Mouse (Mus musculus): ENCODE results near the gene Traf2.
A peak's percentile ranks its signal among the peaks of the same experiment; 100 is the strongest.
"Not testable (repeated sequence)": the region's sequence is repeated elsewhere in the genome, so short reads cannot be mapped to it uniquely, and the experiment has no call there.

The Traf2 gene

DNA sequence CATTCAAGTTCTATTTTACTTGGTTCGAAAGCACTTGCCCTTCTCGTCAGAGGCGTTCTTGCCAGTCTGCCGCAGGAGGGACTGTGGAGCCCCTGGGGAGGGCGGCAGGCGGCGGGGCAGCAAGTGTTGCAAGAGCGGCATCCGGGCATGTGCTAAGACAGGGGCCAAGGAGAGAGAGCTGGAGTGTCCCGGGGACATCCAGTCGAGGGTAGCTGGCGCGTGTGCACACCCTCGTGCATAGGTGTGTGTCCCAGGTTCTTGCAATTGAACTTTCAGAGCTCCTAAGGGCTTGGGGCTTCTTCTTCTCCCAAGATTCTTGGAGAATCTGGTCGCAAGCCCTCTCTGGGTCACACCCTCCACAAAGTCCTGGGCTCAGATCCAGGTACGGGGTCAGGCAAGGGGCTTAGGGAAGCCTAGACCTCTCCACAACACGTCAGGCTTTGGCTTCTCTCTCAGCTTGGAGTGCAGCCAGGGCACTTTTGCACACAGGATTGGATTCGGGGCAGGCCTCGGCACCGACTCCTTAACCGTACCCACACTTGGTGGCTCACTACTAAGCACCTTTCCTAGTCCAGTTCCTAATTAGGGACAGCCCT, 28.8 kb upstream of the Traf2 start:
- DNase-seq, result peak in 1 of 2 experiments; percentile 54

DNA sequence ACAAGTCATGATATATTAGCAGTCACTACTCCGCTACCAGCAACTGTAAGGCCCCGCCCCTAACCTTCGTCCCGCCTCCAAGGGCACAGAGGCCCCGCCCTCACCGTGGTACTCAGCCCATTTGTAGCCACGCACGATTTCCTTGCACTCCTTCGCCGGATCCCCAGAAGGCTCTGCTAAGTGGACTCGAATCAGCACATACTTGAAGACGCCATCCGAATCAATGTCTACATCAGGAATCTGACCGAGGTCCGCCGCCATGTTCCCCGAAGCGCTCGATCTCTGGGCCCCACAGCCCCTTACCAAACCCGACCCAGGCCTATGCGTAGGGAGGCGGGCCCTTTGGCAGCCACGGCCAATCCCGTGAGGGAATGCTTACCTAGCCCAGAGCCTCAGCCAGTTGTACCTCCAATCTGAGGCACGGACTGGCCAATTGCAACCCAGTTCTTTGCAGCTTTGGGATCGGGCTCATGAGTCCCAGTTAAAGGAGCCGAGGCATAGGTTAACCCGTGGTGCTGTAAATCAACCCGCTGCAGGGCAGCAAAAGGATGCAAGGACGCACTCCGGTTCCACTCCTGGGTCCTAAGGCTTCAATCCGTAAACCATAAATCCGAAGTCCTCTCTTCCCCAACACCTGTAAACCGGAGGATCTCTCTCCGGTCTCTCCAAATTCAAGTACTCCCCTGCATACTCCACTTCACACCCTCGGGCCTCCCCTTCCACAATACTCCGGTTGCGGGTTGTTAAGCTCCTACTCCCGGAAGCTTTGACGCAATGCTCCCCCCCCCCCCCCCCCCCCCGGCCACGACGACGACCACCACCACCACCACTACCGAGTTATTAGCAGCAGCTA, 28.1 kb upstream of the Traf2 start, which contains the start of the genes Mamdc4 and Phpt1:
Gene Mamdc4 (minus strand): TSS at position 267 of the 853 bp plus-strand sequence.
Gene Phpt1 (minus strand): TSS at position 646 of the 853 bp plus-strand sequence.
- DNase-seq, result peak; percentile 97

DNA sequence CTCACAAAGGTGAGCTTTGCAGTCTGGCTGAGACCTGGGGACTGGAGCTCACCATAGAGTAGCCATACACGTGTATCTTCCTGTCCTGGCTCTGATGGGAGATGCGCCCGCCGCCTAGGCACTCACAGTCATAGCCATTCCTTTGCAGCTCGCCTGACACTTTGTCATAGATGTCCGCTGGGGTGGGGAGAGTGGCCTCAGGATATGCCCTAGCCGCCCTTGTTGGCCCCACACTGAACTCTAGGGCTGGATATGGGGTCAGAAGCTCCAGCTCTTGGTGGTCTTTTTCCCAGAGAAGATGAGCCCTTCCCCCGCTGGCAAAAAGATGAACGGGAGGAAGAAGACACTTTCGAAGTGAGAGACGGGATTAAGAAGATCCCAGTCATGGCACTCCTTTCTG, 27.4 kb upstream of the Traf2 start:
- no peak for DNase-seq

DNA sequence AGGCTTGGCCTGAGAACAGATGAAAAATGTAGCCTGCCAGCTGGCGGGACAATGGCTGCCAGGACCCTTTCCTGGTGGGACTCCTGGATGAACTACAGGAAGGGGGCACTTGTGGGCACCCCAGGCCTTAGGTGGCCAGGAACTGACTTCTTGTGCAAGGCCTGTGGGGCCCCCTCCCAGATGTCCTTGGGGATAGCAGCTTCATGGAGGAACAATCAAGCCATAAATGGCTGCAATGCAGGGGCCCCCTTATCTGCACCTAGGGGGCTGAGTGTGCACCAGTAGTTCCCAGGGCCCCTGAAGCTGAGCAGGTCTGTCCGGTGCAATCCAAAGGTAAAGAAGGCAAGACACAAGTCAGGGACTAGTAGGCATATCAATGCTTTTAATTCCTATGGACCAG, 26.3 kb upstream of the Traf2 start:
- no peak for DNase-seq

DNA sequence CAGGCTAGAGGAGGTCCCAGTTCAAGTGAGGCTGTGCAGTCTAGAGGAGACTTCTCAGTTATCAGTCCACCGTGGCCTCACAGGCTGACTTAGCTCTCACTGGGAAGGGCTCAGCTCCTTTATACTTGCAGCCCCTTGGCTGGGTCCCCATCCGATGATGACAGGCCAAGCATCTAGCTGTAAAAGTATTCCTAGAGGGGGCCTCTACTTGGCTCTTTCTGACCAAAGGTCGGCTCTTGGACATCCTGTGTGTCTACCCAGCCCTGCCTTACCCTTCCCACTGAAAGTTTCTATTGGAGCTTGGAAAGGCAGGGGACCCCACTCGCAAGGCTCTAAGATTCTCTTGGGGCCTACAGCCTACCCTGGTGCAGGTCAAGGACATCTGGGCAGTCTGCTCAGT, 24.5 kb upstream of the Traf2 start:
- DNase-seq, result no peak

DNA sequence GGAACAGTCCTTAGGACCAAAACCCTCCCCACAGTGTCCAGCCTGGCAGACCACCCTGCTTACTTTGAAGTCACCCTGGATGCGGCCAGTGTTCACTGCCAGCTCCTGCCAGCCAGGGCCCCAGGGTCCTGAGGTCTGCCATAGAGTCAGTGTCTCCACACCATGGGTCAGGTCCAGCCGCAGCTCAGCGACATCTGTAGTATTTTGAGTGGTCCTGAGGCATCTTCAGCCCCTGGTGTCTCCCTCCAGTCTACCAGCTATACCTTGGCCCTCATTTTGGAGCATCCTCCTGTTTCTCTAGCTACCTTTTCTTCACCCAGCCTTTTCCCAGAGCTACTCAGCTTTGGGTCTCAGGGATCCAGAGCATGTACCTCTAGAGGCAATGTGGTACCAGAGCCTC, 22.6 kb upstream of the Traf2 start:
- no peak for DNase-seq

DNA sequence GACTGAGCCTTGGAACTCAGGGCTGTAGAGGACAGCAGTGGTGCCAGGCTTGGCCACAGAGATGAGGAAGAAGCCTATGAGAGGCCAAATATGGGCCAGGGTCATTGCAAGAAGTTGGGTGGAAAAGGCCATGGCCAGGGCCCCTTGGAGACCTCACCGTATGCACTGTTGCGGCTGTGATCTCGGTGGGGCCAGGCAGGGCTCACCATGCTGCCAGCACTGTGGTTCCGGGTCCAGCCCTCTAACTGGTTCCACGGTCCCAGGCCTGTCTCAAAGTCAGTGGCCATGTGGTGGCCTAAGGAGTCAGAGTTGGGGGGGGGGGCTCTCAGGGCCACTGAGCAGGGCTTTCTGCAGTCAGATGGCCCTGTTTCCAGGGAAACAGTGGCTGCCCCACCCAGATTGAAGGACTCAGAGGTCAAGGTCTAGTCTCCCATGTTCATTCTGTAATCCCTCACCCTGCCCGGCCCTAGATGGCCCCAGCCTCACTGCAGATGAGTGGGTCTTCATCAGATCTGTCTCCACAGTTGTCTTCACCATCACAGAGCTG, 21.8 kb upstream of the Traf2 start:
- no peak for DNase-seq

DNA sequence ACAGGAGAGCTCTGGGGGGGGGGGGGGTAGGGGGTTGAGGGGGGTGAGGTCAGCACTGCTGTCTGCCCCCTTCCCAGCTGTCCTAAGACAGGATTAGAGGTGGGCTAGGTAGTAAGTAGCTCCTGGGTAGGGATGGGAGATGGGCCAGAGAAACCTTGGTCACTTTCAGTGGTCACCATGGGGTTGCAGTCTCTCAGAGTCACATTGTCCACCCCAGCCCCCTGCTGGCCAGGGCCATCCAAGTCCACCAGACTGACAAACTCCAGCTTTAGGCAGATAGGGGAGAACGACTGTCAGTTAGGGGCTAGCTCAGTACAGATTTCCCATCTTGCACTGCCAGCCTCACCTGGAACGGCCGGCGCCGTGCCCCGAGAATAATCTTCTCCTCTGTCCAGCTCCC, 19.8 kb upstream of the Traf2 start:
- no peak for DNase-seq

DNA sequence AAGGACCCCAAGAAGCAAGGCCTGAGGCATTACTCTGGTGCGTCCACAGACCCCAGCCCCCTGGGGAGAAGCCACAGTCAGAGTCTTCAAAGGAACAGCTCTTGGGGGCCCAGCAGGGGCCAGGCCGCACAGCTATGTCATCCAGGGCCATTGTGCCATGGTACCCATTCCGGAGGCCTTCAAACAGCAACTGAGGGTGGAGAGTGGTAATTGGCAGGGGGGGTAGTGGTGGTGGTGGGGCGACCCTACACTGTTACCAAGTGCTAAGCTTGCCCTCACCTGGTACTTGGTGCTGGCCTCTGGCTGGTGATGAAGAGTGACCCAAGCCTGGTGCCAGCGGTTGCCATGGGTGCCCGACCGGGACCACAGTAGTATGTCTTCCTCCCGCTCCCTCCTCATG, 19.0 kb upstream of the Traf2 start:
- DNase-seq, result no peak

DNA sequence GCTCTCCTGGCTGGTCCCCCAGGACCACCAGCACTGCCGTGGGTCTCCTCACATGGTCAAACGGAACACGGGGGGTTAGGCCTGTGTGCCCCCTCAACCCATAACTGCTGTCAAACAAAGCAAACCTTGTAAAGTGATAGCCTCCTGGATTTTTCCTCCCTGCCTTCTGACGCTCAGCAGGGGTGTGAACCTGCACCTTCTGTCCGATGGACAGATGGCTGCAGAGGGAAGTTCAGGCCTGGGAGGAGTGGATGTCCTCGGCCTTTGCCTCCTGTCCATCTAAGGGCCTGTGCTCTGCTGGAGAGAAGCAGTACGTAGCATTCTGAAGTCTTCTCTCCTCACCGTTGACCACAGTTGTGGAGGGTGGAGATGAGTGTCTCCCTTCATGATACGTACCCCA, 15.2 kb upstream of the Traf2 start:
- no peak for DNase-seq

DNA sequence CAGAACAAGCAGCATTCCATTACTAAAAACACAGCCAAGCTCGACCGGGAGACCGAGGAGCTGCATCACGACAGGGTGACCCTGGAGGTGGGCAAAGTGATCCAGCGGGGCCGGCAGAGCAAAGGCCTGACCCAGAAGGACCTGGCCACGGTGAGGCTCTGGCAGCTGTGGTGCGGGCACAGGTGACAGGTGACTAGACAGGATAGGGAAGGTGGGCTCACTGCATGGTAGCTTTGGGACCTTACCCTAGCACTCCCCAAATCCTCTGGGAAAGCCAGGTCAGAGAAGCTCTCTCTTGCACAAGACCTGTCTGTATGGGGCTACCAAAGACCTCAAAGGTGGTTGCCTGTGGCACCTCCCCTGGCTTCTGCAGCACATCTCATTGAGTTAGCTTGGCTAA, 13.8 kb upstream of the Traf2 start:
- DNase-seq, result no peak

DNA sequence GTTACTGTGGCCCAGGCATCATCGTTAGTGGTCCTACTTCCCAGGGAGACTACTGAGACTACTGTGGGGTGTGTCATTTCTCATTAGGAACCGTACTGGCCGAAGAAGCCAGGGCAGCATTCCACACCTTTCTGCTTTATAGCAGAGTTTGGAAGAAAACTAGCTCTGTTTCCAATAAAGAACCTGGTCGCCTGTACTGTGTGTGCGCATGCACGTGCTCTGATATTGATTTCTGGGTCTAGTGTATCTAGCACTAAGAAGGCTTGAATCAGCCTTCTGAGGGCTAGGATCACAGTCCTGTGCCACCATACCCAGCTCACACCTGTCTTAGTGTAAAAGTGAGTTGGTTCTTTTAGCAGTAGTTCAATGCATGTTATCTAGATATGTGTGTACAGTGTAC, 12.0 kb upstream of the Traf2 start:
- no peak for DNase-seq

DNA sequence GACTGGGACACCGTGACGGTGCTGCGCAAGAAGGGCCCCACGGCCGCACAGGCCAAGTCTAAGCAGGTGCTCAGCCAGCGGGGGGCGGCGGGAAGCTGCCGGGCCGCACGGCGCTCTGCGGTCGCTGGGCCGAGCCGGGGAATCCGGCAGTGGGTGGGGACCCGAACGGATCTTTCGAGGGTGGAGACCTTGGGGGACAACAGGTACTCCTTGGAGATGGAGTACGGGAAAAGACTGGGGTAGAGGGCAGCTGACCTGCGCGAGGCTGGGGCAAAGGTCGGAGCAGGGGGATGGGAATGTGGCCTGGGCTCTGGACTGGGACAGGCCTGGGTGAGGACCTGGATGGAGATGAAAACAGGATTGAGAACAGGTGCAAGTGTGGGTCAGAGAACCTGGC, 11.2 kb upstream of the Traf2 start:
- no peak for DNase-seq

DNA sequence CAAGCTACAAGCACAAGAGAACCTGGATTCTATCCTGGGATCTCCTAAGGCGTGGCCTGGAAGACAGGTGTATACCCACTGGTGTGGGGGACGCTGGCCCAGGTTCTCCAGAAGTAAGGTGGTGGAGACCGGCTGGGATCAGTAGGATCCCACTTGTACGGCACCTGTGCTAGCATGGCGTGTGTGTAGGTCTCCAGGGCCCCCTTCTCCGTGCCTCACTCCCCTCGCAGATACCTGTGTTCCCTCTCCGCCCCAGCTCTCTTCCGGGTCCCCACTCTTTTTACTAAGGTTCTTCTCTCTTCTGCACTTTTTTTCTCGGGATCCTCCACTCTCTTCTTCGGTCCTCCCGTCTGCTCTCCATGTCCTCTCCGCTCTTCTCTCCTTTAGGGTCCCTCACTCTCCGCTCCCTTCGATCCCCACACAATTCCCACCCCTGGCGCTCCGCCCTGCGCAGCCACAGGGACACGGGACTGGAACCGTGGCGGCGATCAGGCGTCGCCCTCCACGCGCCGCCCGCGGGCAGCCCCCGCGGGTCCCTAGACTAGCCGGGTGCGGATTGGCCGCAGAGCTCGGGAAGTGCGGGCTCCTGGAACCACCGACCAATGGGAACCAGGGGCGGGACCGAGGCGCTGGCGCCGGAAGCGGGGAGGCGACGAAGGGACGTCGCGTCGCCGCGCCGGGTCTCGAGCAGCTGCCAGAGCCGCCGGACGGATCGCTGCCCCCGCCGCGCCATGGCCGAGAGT, 10.7 kb upstream of the Traf2 start, which contains the start of gene Edf1:
Gene Edf1 (plus strand): TSS at position 627 of the 743 bp plus-strand sequence.
- DNase-seq, result peak; percentile 96 to 97

DNA sequence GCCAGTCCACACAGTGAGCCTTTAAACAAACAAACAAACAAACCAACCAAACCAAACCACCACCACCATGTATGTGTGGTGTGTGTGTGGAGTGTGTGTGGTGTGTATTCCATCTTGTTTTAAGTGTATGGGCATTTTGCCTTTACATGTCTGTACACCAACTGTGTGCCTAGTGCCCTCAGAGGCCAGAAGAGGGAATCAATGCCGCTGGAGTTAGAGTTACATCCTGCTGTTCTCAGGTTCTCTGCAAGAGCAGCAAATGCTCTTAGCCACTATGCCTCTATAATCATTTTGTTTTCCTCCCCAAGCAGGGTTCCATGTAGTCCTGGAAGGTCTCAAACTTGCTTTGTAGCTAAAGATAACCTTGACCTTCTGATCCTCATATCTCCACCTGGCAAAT, 9.6 kb upstream of the Traf2 start:
- no peak for DNase-seq

DNA sequence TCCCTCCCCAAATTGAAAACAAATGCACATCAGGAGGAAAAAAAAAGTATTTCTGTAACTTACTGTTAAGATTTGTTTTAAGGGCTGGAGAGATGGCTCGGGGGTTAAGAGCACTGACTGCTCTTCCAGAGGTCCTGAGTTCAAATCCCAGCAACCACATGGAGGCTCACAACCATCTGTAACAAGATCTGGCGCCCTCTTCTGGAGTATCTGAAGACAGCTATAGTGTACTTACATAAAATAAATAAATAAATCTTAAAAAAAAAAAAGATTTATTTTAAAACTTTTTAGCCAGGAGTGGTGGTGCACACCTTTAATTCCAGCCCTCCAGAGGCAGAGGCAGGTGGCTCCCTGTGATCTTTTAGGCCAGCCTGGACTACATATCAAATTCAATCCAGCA, 8.7 kb upstream of the Traf2 start:
- DNase-seq, result not testable (repeated sequence)

DNA sequence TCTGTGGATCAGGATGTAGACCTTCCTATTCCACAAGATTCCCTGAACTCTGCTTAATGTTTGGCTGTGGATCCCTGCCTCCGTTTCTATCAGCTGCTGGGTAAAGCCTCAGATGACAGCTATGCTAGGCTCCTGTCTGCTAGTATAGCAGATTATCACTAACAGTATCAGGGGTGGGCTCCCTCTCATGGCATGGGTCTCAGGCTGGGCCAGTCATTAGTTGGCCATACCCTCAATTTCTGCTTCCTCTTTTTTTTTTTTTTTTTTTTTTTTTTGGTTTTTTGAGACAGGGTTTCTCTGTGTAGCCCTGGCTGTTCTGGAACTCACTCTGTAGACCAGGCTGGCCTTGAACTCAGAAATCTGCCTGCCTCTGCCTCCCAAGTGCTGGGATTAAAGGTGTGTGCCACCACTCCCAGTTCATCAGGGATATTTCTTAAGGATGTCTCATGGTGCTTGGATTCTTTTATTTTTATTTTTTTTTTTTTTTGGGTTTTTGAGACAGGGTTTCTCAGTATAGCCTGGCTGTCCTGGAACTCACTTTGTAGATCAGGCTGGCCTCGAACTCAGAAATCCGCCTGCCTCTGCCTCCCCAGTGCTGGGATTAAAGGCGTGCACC, 6.5 kb upstream of the Traf2 start:
- not testable (repeated sequence) for DNase-seq

DNA sequence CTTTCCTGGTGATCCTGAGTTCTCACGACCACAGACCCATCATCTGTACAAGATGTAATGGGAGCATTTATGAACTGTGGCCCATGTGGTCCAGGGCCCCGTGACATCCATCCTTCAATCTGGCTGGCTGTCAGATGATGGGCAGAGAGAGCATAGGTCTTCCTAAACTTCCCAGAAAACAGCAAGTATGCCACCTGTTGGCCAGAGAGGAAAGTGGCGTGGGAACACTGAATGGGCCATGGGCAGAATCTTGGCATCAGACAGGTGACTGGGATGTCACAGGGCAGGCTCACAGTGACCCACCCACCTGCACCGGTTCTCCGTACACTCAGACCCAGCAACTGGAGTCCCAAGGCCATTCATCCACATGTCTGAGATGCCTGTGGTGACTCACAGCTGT, 4.4 kb upstream of the Traf2 start:
- DNase-seq, result peak; percentile 55 to 63

DNA sequence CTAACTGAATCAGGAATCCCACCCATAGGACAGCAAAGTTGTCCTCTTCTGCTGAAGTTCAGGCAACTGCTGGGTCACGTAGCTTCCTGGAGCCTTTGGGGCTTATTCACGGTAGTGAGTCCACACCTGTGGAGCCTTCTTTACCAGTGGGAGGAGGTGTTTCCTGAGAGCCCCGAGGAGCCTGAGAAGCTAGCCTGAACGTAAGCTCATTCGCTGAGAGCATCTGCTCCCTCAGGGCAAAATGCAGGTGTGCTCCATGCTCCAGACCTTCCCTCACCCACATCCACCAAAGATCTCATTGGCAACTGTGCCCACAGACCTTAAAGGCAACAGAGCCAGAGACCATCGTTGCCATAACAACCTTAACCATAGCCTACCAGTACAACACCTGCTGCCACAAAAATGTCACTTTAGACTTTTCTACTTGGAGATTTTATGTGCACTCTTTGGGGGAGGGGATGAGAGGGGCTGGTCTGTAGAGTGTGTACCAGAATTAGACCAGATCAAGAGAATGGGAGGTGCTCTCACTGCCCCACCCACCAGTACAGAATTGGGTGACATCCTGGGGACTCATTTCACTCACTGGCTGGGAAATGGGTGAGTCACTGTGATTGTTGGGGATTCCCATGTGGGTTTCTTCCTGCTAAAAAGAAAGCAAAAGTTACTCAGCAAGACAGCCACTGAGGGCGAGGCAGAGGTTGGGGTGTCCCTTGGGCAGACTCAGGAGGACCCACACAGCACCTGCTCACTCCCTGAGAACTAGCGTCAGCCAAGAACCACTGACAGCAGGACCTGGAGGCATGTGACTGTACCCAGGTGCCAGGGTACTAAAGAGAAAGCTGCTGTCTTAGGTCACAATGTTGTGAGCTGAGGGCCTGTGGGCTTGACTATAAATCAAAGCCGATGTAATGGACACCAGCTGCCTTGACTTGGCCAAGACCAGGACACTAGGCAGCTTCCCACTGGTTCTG, 2.6 kb upstream of the Traf2 start:
- no peak for DNase-seq

DNA sequence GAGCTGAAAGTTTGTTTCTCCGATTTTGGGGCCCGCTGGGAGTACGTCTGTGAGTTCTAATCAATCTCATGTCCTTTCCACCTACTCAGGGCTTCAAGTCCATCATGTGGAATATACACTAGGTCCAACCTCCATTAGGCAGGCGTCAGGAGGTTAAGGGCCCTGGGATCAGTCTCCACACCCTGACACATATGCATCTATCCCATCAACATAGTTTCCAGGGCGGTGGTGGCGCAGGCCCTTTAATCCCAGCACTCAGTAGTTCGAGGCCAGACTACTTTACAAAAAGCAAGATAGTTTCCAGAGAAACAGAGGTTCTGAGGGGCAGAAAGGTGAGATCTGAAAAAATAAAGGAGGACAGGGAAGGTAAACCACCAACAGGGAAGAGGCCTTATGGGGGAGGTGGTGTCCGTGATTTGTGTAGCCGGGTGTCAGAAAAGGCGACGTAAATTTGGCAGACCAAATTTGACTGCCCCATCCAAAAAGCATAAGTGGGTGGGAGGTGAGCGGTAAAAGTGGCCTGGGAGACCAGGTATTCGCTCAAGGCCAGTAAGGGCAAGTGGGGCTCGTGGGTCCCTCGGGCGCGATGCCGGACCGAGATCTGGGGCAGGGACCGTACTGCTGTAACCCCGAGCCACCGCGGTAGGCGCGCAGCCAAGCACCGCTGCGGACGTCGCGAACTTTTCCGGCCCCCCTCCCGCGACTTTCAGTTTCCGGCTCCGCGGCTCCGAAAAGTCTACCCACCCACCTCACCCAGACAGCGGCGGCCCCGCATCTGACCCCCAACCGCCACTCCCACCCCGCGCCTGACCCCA, 537 bp downstream of the Traf2 start:
- no peak for DNase-seq
